Mouse (Mus musculus) ES-E14 (cell line): ENCODE measurements around the gene Pmepa1. TPM values are rescaled to one million over a fixed set of nuclear protein-coding genes. Genes with fewer than 3 reads are reported as not detected.

Experiments used
- DNase-seq: peaks from one replicate; pipeline ENCODE4 v3.0.0-alpha.2; 2013; ENCODE audit warnings: low read depth, low spot score
- H3K27ac ChIP-seq: 2 replicates; pipeline ENCODE4 v1.5.1; 2012; ENCODE audit warnings: low read depth, mild to moderate bottlenecking, low read length, moderate library complexity, mixed read lengths; ENCODE audit not compliant: poor library complexity, insufficient read depth, severe bottlenecking
- H3K36me3 ChIP-seq: 2 replicates; pipeline ENCODE4 v1.6.1; 2012; ENCODE audit warnings: mild to moderate bottlenecking, low read length, moderate library complexity, mixed read lengths; ENCODE audit not compliant: control insufficient read depth, poor library complexity, insufficient read depth, severe bottlenecking
- H3K4me1 ChIP-seq, 2 experiments: fragments of 150-350 bp in 1 of 2; sonication (generic) in 1 of 2; 2 replicates each; pipeline ENCODE4 v1.6.1; 2012; ENCODE audit warnings: low read length in 2 of 2, mild to moderate bottlenecking in 1 of 2, mixed read lengths in 1 of 2; ENCODE audit not compliant: control insufficient read depth in 2 of 2, insufficient read depth in 2 of 2, poor library complexity in 1 of 2
- H3K4me3 ChIP-seq, 2 experiments: fragments of 150-350 bp in 1 of 2; sonication (generic) in 1 of 2; 2 replicates each; pipeline ENCODE4 v1.5.1; 2012; ENCODE audit warnings: low read length in 2 of 2, low read depth in 1 of 2, mild to moderate bottlenecking in 1 of 2, mixed read lengths in 1 of 2; ENCODE audit not compliant: insufficient read depth in 1 of 2, poor library complexity in 1 of 2, severe bottlenecking in 1 of 2
- H3K9ac ChIP-seq: 2 replicates; pipeline ENCODE4 v1.6.1; 2012; ENCODE audit warnings: low read depth, mild to moderate bottlenecking, low read length, mixed read lengths; ENCODE audit not compliant: poor library complexity, insufficient read depth, severe bottlenecking
- H3K9me3 ChIP-seq: fragments of 150-350 bp; sonication (generic); 2 replicates; pipeline ENCODE4 v1.6.1; 2012; ENCODE audit warnings: low read depth, mild to moderate bottlenecking, low read length; ENCODE audit not compliant: control insufficient read depth, insufficient read depth
- CHD2 ChIP-seq: IDR thresholded peaks from 2 replicates; pipeline ENCODE4 v1.6.1; 2014; ENCODE audit warnings: mild to moderate bottlenecking, low read depth, low read length, inconsistent platforms
- HCFC1 ChIP-seq: IDR thresholded peaks from 2 replicates; pipeline ENCODE4 v1.6.1; 2012; ENCODE audit warnings: low read length, inconsistent platforms, borderline replicate concordance; ENCODE audit not compliant: insufficient read depth
- MAFK ChIP-seq: IDR thresholded peaks from 2 replicates; pipeline ENCODE4 v1.6.1; 2014; ENCODE audit warnings: mild to moderate bottlenecking, low read depth, low read length, inconsistent platforms; ENCODE audit not compliant: insufficient read depth
- ZC3H11A ChIP-seq: IDR thresholded peaks from 2 replicates; pipeline ENCODE4 v1.6.1; 2012; ENCODE audit warnings: low read depth, mild to moderate bottlenecking, inconsistent platforms, low read length, borderline replicate concordance
- ZNF384 ChIP-seq: IDR thresholded peaks from 2 replicates; pipeline ENCODE4 v1.6.1; 2012; ENCODE audit warnings: low read depth, low read length, inconsistent platforms
- in situ Hi-C, 2 experiments: fragments of 600-800 bp; cut with MboI; formaldehyde crosslinking; loops; one replicate each; pipeline ENCODE4 v1.15.1; 2025; ENCODE audit warnings: low sequenced_read_pairs in 2 of 2, inconsistent platforms in 1 of 2; ENCODE audit not compliant: unreplicated experiment in 2 of 2
- total RNA-seq: library from RNA; depleted of rRNA; stranded (reverse); fragments of 300-350 nt; gene quantifications from 2 replicates; pipeline ENCODE4 v1.2.3, GENCODE M21; 2012

The Pmepa1 gene
- total RNA-seq, 1 experiment = 20.3 TPM

DNA sequence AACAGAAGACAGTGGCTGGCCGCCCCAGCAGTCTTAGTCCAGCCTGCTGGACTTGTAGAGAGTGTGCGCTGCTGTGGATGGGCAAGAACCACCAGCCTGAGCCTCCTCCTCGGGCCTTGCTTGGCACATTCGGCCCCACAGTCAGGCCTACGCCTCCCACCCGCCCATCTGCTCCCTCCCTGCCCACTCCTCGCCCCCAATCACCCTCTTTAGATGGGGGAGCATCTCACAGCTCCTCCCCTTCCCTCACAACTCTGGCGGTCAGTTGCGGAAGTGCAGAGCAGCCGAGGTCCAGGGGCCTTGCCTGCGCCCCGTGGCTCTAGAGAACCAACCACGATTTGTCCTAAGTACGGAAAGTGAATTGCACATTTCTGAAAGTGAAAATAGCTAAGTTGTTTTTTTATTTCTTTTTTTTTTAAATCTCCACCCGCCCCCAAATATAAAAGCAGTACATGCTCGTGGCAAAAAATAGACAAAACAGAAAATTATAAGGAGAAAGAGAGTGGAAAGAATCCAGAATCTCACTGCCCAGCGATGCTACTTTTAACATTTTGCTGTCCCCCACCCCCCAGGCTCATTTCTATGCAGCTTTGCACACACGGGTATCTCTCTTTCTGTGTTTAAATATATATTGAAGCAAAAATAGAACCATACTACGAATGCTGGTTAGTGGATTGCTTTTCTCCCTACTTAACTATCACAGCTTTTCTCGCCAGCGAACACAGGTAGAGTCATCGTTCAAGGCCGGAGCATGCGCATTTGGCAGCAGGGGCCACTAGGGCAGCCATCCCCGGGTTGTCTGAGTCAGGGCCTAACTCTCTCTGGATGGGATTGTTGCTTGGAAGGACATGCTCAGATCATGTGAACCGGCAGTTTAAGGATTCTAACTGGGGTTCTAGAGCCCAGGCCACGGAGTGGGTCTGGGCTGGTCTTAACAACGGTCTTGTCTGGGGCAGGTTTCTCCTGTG, 24.6 kb upstream of the Pmepa1 start:
- Histone ChIP-seq H3K4me1 (peaks cover 8 to 19% of the 10 kb centered on the region in 2 experiments; a peak in 3 of 4 replicates), H3K9ac (no peak overlapping the region; the same call in 1 of the 2 replicates), H3K9me3 (no peaks in the 10 kb centered on the region), H3K36me3 (no peaks in the 10 kb centered on the region), H3K27ac (no peak overlapping the region), H3K4me3 (no peak overlapping the region)
- no peak for DNase-seq
- TF ChIP-seq HCFC1 (no peak), ZC3H11A (no peak), MAFK (no peak), CHD2 (no peak), ZNF384 (no peak)
- in situ Hi-C loops = no loop called here

GRCm38 (mm10) chr2:173296408-173296807, 20.1 kb upstream of the Pmepa1 start:
- TF ChIP-seq ZNF384 = no peak
- TF ChIP-seq HCFC1 = no peak
- no peak for TF ChIP-seq MAFK
- no peak for TF ChIP-seq ZC3H11A
- TF ChIP-seq CHD2 = no peak
- H3K27ac ChIP-seq = no peak overlapping the region
- H3K36me3 ChIP-seq = no peaks in the 10 kb centered on the region
- in situ Hi-C loops = no loop called here
- H3K9me3 ChIP-seq = no peaks in the 10 kb centered on the region
- H3K4me1 ChIP-seq = peaks cover 1 to 4% of the 10 kb centered on the region in 2 experiments; a peak in 1 of 4 replicates
- no peak overlapping the region for H3K4me3 ChIP-seq
- no peak overlapping the region for H3K9ac ChIP-seq
- no peak for DNase-seq

DNA sequence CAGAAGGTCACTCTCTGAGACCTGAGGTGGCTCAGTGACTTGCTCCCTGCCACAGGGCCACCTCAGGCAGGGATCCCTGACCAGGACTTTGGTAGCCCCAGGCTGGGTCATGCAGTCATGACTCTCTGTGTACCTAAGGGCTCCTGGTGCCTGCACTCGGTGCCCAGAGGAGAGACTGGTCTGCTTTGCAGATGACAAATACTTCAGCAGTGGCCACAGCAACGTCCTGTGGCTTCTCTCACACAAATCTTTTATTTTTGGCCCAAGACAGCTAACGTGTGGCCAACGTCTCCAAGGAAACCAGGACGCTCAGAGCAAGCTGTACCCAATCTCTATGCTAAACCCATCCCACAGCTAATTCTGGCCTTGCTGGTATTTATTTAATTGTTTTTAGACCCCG, 16.7 kb upstream of the Pmepa1 start:
- in situ Hi-C loops = no loop called here
- Histone ChIP-seq H3K27ac (no peak overlapping the region), H3K36me3 (peaks cover 2% of the 10 kb centered on the region; the same call in 1 of the 2 replicates), H3K9me3 (no peaks in the 10 kb centered on the region), H3K4me3 (no peak overlapping the region), H3K4me1 (peaks cover 3 to 19% of the 10 kb centered on the region in 2 experiments; a peak in 2 of 4 replicates), H3K9ac (no peak overlapping the region)
- TF ChIP-seq ZNF384 (no peak), HCFC1 (no peak), MAFK (no peak), CHD2 (no peak), ZC3H11A (no peak)
- DNase-seq = no peak

DNA sequence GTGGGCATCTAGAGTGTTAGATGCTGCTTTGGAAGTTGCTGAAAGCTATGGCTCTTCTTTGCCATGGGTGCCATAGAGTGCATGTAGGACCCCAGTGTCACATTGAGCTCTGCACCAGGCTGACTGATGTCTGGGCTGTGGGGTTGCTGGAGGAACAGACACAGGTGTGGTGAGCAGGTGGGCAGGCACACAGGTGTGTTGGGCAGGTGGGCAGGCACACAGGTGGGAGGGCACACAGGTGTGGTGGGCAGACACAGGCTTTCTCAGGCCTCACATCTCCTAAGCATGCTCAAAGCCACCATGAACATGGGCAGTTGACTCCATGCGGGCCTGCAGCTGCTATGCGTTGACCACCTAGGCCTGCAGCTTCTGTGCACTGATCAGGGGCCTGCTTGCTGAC, 16.2 kb upstream of the Pmepa1 start:
- TF ChIP-seq HCFC1 = no peak
- TF ChIP-seq CHD2 = no peak
- no peak for TF ChIP-seq ZNF384
- no peak for TF ChIP-seq MAFK
- TF ChIP-seq ZC3H11A = no peak
- in situ Hi-C loops = no loop called here
- Histone ChIP-seq H3K27ac (no peak overlapping the region), H3K36me3 (peaks cover 2% of the 10 kb centered on the region; the same call in 1 of the 2 replicates), H3K4me3 (no peak overlapping the region), H3K9me3 (no peaks in the 10 kb centered on the region), H3K4me1 (peaks cover 3 to 19% of the 10 kb centered on the region in 2 experiments; a peak in 2 of 4 replicates), H3K9ac (no peak overlapping the region)
- DNase-seq = no peak
